Comparison of ENCODE assay signal across 10 mouse cellular contexts in genomic region chr5:73598943-73599695, GRCm38 (mm10). TPM values are rescaled to one million over a fixed set of nuclear protein-coding genes. Genes with fewer than 3 reads are reported as not detected.
DNase-seq lines count a peak whose midpoint lies in the region; ATAC-seq and TF ChIP-seq lines count a peak whose summit lies in the region.
"Had no signal": no experiment of that assay in that cellular context is flagged by ENCODE, and none has a peak within 500 bp of the region (broad histone marks: within the 10 kb centered on the region; RNA-seq: fewer than 3 reads in every experiment).

No protein-coding gene starts in this region.

- no peak for TF ChIP-seq CTCF in MEL (IDR thresholded peaks at IDR 0.05 in 2 of 3, conservative IDR thresholded peaks at IDR 0.05 in 1 of 3; ENCODE audit: control insufficient read depth in 1 of 3, insufficient read depth in 1 of 3, low read depth in 2 of 3, low read length in 3 of 3, poor library complexity in 1 of 3, severe bottlenecking in 1 of 3)

- H3K27ac ChIP-seq in heart, embryonic 10.5 days = no peak overlapping the region
- no peak overlapping the region for H3K27ac ChIP-seq in MEL (ENCODE audit: control insufficient read depth, low read depth, low read length)
- H3K27ac ChIP-seq in embryonic facial prominence, embryonic 14.5 days (replicated peaks; ENCODE audit: low read depth, low read length) = no peak overlapping the region
- H3K27ac ChIP-seq in midbrain, embryonic 11.5 days (ENCODE audit: low read depth, low read length) = no peak overlapping the region
- H3K27ac ChIP-seq: liver, embryonic 14.5 days had no signal

- 64% methylated on average over 5 of the region's 5 CpGs for WGBS in heart, embryonic 10.5 days
- 59% methylated on average over 5 of the region's 5 CpGs for WGBS in embryonic facial prominence, embryonic 14.5 days
- WGBS in midbrain, embryonic 11.5 days = 64% methylated on average over 5 of the region's 5 CpGs

- no peaks in the 10 kb centered on the region for H3K4me1 ChIP-seq in heart, embryonic 10.5 days
- no peaks in the 10 kb centered on the region for H3K4me1 ChIP-seq in MEL (ENCODE audit: control insufficient read depth in 1 of 2, insufficient read depth in 2 of 2, low read length in 2 of 2)
- no peaks in the 10 kb centered on the region for H3K4me1 ChIP-seq in embryonic facial prominence, embryonic 14.5 days (ENCODE audit: control insufficient read depth, insufficient read depth, low read length)
- 0 out of 2 replicates have a peak, but pooled peaks cover 2% of the 10 kb centered on the region for H3K4me1 ChIP-seq in midbrain, embryonic 11.5 days (ENCODE audit: control insufficient read depth, insufficient read depth, low read length)

- H3K27me3 ChIP-seq in heart, embryonic 10.5 days (ENCODE audit: insufficient read depth, poor library complexity, severe bottlenecking) = no peaks in the 10 kb centered on the region
- peaks cover 0 to 2% of the 10 kb centered on the region in 2 experiments; a peak in 3 of 4 replicates for H3K27me3 ChIP-seq in MEL (ENCODE audit: control insufficient read depth in 1 of 2, insufficient read depth in 2 of 2, low read length in 2 of 2)
- H3K27me3 ChIP-seq in embryonic facial prominence, embryonic 14.5 days (replicated peaks; ENCODE audit: control insufficient read depth, insufficient read depth, low read length) = no peaks in the 10 kb centered on the region
- no peaks in the 10 kb centered on the region for H3K27me3 ChIP-seq in midbrain, embryonic 11.5 days (ENCODE audit: control insufficient read depth, insufficient read depth, low read length)

- TF ChIP-seq POLR2A in MEL (IDR thresholded peaks at IDR 0.05; ENCODE audit: control insufficient read depth in 1 of 2, insufficient read depth in 1 of 2, low read depth in 1 of 2, low read length in 2 of 2, poor library complexity in 1 of 2) = no peak

- ATAC-seq in embryonic facial prominence, embryonic 14.5 days (ENCODE audit: low read depth) = peak; percentile 30; the same call in 1 of the 2 replicates
- peak; percentile 85; the same call in 1 of the 2 replicates for ATAC-seq in midbrain, embryonic 11.5 days (ENCODE audit: low FRiP score)

- no peaks in the 10 kb centered on the region for H3K79me2 ChIP-seq in MEL (ENCODE audit: control insufficient read depth, insufficient read depth, low read length, poor library complexity)

- no peak overlapping the region for H3K4me2 ChIP-seq in embryonic facial prominence, embryonic 14.5 days (ENCODE audit: low read depth, low read length)
- H3K4me2 ChIP-seq in midbrain, embryonic 11.5 days = no peak overlapping the region

- H3K4me3 ChIP-seq in heart, embryonic 10.5 days = no peak overlapping the region
- no peak overlapping the region for H3K4me3 ChIP-seq in MEL (ENCODE audit: control insufficient read depth in 1 of 2, insufficient read depth in 1 of 2, low read depth in 2 of 2, low read length in 2 of 2)
- no peak overlapping the region for H3K4me3 ChIP-seq in embryonic facial prominence, embryonic 14.5 days (ENCODE audit: low read depth, low read length)
- H3K4me3 ChIP-seq in midbrain, embryonic 11.5 days (ENCODE audit: low read depth, low read length) = no peak overlapping the region
- H3K4me3 ChIP-seq: myocyte had no signal

- no peaks in the 10 kb centered on the region for H3K36me3 ChIP-seq in heart, embryonic 10.5 days
- H3K36me3 ChIP-seq in MEL (ENCODE audit: control insufficient read depth in 1 of 2, insufficient read depth in 2 of 2, low read length in 2 of 2) = no peaks in the 10 kb centered on the region
- no peaks in the 10 kb centered on the region for H3K36me3 ChIP-seq in embryonic facial prominence, embryonic 14.5 days (ENCODE audit: control insufficient read depth, insufficient read depth, low read length)
- H3K36me3 ChIP-seq in midbrain, embryonic 11.5 days (ENCODE audit: control insufficient read depth, insufficient read depth, low read length) = no peaks in the 10 kb centered on the region

- DNase-seq in heart, adult 11 months = peak; percentile 93
- no peak for DNase-seq in heart, embryonic 10.5 days (ENCODE audit: low spot score)
- DNase-seq in MEL (ENCODE audit: low read depth, low spot score) = peak; percentile 17
- DNase-seq in embryonic facial prominence, embryonic 14.5 days (ENCODE audit: low spot score) = peak; percentile 11
- peak; percentile 66 for DNase-seq in midbrain, embryonic 11.5 days (ENCODE audit: low spot score, missing footprints)
- no peak for DNase-seq in thymus, postnatal 25 days
- DNase-seq in cerebellum, postnatal 25 days = no peak
- DNase-seq in kidney, adult 18-20 months = no peak

- no peak for TF ChIP-seq EP300 in MEL (IDR thresholded peaks at IDR 0.05; ENCODE audit: low read depth in 1 of 2, low read length in 2 of 2)

- no peak for TF ChIP-seq RAD21 in MEL (IDR thresholded peaks at IDR 0.05; ENCODE audit: low read depth, low read length)

- H3K9me3 ChIP-seq in heart, embryonic 10.5 days = no peaks in the 10 kb centered on the region
- no peaks in the 10 kb centered on the region for H3K9me3 ChIP-seq in MEL (replicated peaks; ENCODE audit: insufficient read depth, low read length)
- H3K9me3 ChIP-seq in embryonic facial prominence, embryonic 14.5 days (ENCODE audit: control insufficient read depth, low read length) = no peaks in the 10 kb centered on the region
- H3K9me3 ChIP-seq in midbrain, embryonic 11.5 days (ENCODE audit: control insufficient read depth, low read length) = no peaks in the 10 kb centered on the region

- no peak overlapping the region for H3K9ac ChIP-seq in MEL (ENCODE audit: control insufficient read depth, low read depth, low read length, poor library complexity, severe bottlenecking)
- no peak overlapping the region for H3K9ac ChIP-seq in embryonic facial prominence, embryonic 14.5 days (ENCODE audit: low read depth, low read length)
- H3K9ac ChIP-seq in midbrain, embryonic 11.5 days (ENCODE audit: low read length) = no peak overlapping the region
- H3K9ac ChIP-seq: liver, embryonic 14.5 days had no signal

TF ChIP-seq in MEL, 35 proteins besides CTCF, POLR2A, EP300 and RAD21:
- TF ChIP-seq CHD2 (IDR thresholded peaks at IDR 0.05; ENCODE audit: low read length) (no peak), KAT2A (conservative IDR thresholded peaks at IDR 0.05; ENCODE audit: low read depth, low read length) (no peak)
TF ChIP-seq in MEL: peak in this region for 0.

RNA-seq across cellular contexts. Expression of gene Lrrc66, which starts 33.2 kb away (rescaled TPM):
- 0.04 and 0.11 TPM in 2 replicates for polyA plus RNA-seq in heart, embryonic 10.5 days (2016; fragmentation: Nextera tagmentation; extraction: Ambion mirVana)
- 0.82 and 1.1 TPM in 2 replicates for total RNA-seq in MEL (2012; rRNA removed)
- polyA plus RNA-seq in MEL (2012; ENCODE audit: insufficient read depth in 1 of 2, insufficient read length in 2 of 2, low read depth in 1 of 2, low replicate concordance in 2 of 2, missing spikeins in 1 of 2) = 1 to 10 TPM in 1 of 2 experiments, not detected in 1; 1.1 TPM
- polyA plus RNA-seq in embryonic facial prominence, embryonic 14.5 days (2014; fragmentation: Nextera tagmentation; extraction: Ambion mirVana) = 0.08 TPM in 1 of 2 replicates, not detected in the other
- 0.04 TPM in 1 of 2 replicates, not detected in the other for polyA plus RNA-seq in midbrain, embryonic 11.5 days (2014; fragmentation: Nextera tagmentation; extraction: Ambion mirVana)
- polyA plus RNA-seq: myocyte had no signal

RNA-seq across cellular contexts. Expression of gene Sgcb, which starts 48.5 kb away (rescaled TPM):
- polyA plus RNA-seq in heart, embryonic 10.5 days (2016; fragmentation: Nextera tagmentation; extraction: Ambion mirVana) = 22.8 and 26.0 TPM in 2 replicates
- total RNA-seq in MEL (2012; rRNA removed) = 3.6 and 4.1 TPM in 2 replicates
- 1 to 10 TPM in 1 of 2 experiments, not detected in 1; 8.4 TPM for polyA plus RNA-seq in MEL (2012; ENCODE audit: insufficient read depth in 1 of 2, insufficient read length in 2 of 2, low read depth in 1 of 2, low replicate concordance in 2 of 2, missing spikeins in 1 of 2)
- 54.3 and 55.3 TPM in 2 replicates for polyA plus RNA-seq in embryonic facial prominence, embryonic 14.5 days (2014; fragmentation: Nextera tagmentation; extraction: Ambion mirVana)
- 20.4 and 23.3 TPM in 2 replicates for polyA plus RNA-seq in midbrain, embryonic 11.5 days (2014; fragmentation: Nextera tagmentation; extraction: Ambion mirVana)

RNA-seq across cellular contexts. Expression of gene Spata18, which starts 52.1 kb away (rescaled TPM):
- not detected in 2 replicates for polyA plus RNA-seq in heart, embryonic 10.5 days (2016; fragmentation: Nextera tagmentation; extraction: Ambion mirVana)
- total RNA-seq in MEL (2012; rRNA removed) = not detected in 2 replicates
- polyA plus RNA-seq in MEL (2012; ENCODE audit: insufficient read depth in 1 of 2, insufficient read length in 2 of 2, low read depth in 1 of 2, low replicate concordance in 2 of 2, missing spikeins in 1 of 2) = not detected
- 0.63 and 1.1 TPM in 2 replicates for polyA plus RNA-seq in embryonic facial prominence, embryonic 14.5 days (2014; fragmentation: Nextera tagmentation; extraction: Ambion mirVana)
- polyA plus RNA-seq in midbrain, embryonic 11.5 days (2014; fragmentation: Nextera tagmentation; extraction: Ambion mirVana) = 0.10 and 0.12 TPM in 2 replicates
- polyA plus RNA-seq: liver, embryonic 14.5 days; myocyte had no signal

Comparison
In these comparisons a context has a peak if more than half of its experiments do, and no peak if none do; other contexts are left out.
1. DNase-seq: peak in heart, adult 11 months (single experiment), MEL (single experiment), embryonic facial prominence, embryonic 14.5 days (single experiment) and midbrain, embryonic 11.5 days (single experiment); none in heart, embryonic 10.5 days (single experiment), thymus, postnatal 25 days (single experiment), cerebellum, postnatal 25 days (0 of 2) and kidney, adult 18-20 months (single experiment).